Comparison of ENCODE assay signal across 10 mouse cellular contexts in genomic region chr4:88543649-88544234, GRCm38 (mm10). TPM values are rescaled to one million over a fixed set of nuclear protein-coding genes. Genes with fewer than 3 reads are reported as not detected.
DNase-seq lines count a peak whose midpoint lies in the region; ATAC-seq and TF ChIP-seq lines count a peak whose summit lies in the region.
"Had no signal": no experiment of that assay in that cellular context is flagged by ENCODE, and none has a peak within 500 bp of the region (broad histone marks: within the 10 kb centered on the region; RNA-seq: fewer than 3 reads in every experiment).

No protein-coding gene starts in this region.

- H3K4me3 ChIP-seq in limb, embryonic 12.5 days (replicated peaks), result no peak overlapping the region
- H3K4me3 ChIP-seq in limb, embryonic 10.5 days, result no peak overlapping the region
- H3K4me3 ChIP-seq in intestine, postnatal 0 days (ENCODE audit: low read depth, low read length), result no peak overlapping the region
- H3K4me3 ChIP-seq: liver, embryonic 15.5 days had no signal

- no peaks in the 10 kb centered on the region for H3K4me1 ChIP-seq in limb, embryonic 12.5 days (replicated peaks)
- H3K4me1 ChIP-seq in limb, embryonic 10.5 days, result no peaks in the 10 kb centered on the region
- no peaks in the 10 kb centered on the region for H3K4me1 ChIP-seq in intestine, postnatal 0 days (replicated peaks; ENCODE audit: control insufficient read depth, insufficient read depth, low read length)
- H3K4me1 ChIP-seq: liver, embryonic 15.5 days had no signal

- peak; percentile 14 for DNase-seq in adrenal gland, adult 2 months
- DNase-seq in adrenal gland, adult 8-10 months, result no peak
- no peak for DNase-seq in limb, embryonic 10.5 days (ENCODE audit: low spot score)
- DNase-seq in embryo, embryonic 11.5 days (ENCODE audit: low read depth, low spot score), result peak; percentile 62
- peak; percentile 85 for DNase-seq in naive thymus-derived CD4-positive, alpha-beta T cell, adult 2 months (ENCODE audit: low read depth)
- DNase-seq in spleen, postnatal 14 days (ENCODE audit: low spot score in 2 of 2), result no peak

- peak; percentile 92 for TF ChIP-seq CTCF in intestine, postnatal 0 days (IDR thresholded peaks at IDR 0.05; ENCODE audit: low read depth)

- whole genome bisulfite sequencing in limb, embryonic 12.5 days, result 47% methylated on average over 2 of the region's 2 CpGs
- WGBS in limb, embryonic 10.5 days, result 58% methylated on average over 2 of the region's 2 CpGs
- 49% methylated on average over 2 of the region's 2 CpGs for WGBS in intestine, postnatal 0 days

- H3K27ac ChIP-seq in limb, embryonic 12.5 days, result no peak overlapping the region
- no peak overlapping the region for H3K27ac ChIP-seq in limb, embryonic 10.5 days
- no peak overlapping the region for H3K27ac ChIP-seq in intestine, postnatal 0 days (ENCODE audit: low read depth, low read length)
- H3K27ac ChIP-seq: liver, embryonic 15.5 days had no signal

- H3K9me3 ChIP-seq in limb, embryonic 12.5 days, result no peaks in the 10 kb centered on the region
- no peaks in the 10 kb centered on the region for H3K9me3 ChIP-seq in limb, embryonic 10.5 days (replicated peaks)
- no peaks in the 10 kb centered on the region for H3K9me3 ChIP-seq in intestine, postnatal 0 days (ENCODE audit: control insufficient read depth)
- H3K9me3 ChIP-seq: liver, embryonic 15.5 days had no signal

- no peak overlapping the region for H3K4me2 ChIP-seq in limb, embryonic 12.5 days
- no peak overlapping the region for H3K4me2 ChIP-seq in intestine, postnatal 0 days (replicated peaks; ENCODE audit: low read depth)
- H3K4me2 ChIP-seq: liver, embryonic 15.5 days had no signal

- no peaks in the 10 kb centered on the region for H3K27me3 ChIP-seq in limb, embryonic 12.5 days
- H3K27me3 ChIP-seq in limb, embryonic 10.5 days (ENCODE audit: low read depth, poor library complexity, severe bottlenecking), result no peaks in the 10 kb centered on the region
- no peaks in the 10 kb centered on the region for H3K27me3 ChIP-seq in intestine, postnatal 0 days (replicated peaks; ENCODE audit: control insufficient read depth, insufficient read depth, low read length)

- ATAC-seq in limb, embryonic 12.5 days (ENCODE audit: insufficient number of reproducible peaks, insufficient read depth, low FRiP score, low TSS enrichment, low read depth), result peak; percentile 63; the same call in 1 of the 2 replicates
- 0 out of 2 replicates have a peak, but pooled peaks have one; percentile 38 for ATAC-seq in intestine, postnatal 0 days

- no peaks in the 10 kb centered on the region for H3K36me3 ChIP-seq in limb, embryonic 12.5 days
- H3K36me3 ChIP-seq in limb, embryonic 10.5 days, result no peaks in the 10 kb centered on the region
- H3K36me3 ChIP-seq in intestine, postnatal 0 days (ENCODE audit: control insufficient read depth, insufficient read depth), result no peaks in the 10 kb centered on the region
- H3K36me3 ChIP-seq: liver, embryonic 15.5 days had no signal

- H3K9ac ChIP-seq in limb, embryonic 12.5 days (replicated peaks), result no peak overlapping the region
- no peak overlapping the region for H3K9ac ChIP-seq in intestine, postnatal 0 days (ENCODE audit: low read depth, low read length)
- H3K9ac ChIP-seq: liver, embryonic 15.5 days had no signal

RNA-seq across cellular contexts. Expression of gene Ifna15, which starts 14.3 kb away (rescaled TPM):
- not detected for total RNA-seq in adrenal gland, adult 2 months (2021)
- not detected in 2 replicates for polyA plus RNA-seq in adrenal gland, adult 2 months (2012; rRNA removed)
- not detected for total RNA-seq in adrenal gland, adult 8-10 months (2022)
- not detected in 2 replicates for polyA plus RNA-seq in limb, embryonic 12.5 days (2016; fragmentation: Nextera tagmentation; extraction: Ambion mirVana)
- polyA plus RNA-seq in limb, embryonic 10.5 days (2016; fragmentation: Nextera tagmentation; extraction: Ambion mirVana), result not detected in 2 replicates
- polyA plus RNA-seq in intestine, postnatal 0 days (2015; fragmentation: Nextera tagmentation; extraction: Ambion mirVana), result not detected in 2 replicates
- polyA plus RNA-seq: C2C12; liver, embryonic 15.5 days had no signal

RNA-seq across cellular contexts. Expression of gene Ifnb1, which starts 21.2 kb away (rescaled TPM):
- not detected for total RNA-seq in adrenal gland, adult 2 months (2021)
- not detected in 2 replicates for polyA plus RNA-seq in adrenal gland, adult 2 months (2012; rRNA removed)
- not detected for total RNA-seq in adrenal gland, adult 8-10 months (2022)
- polyA plus RNA-seq in limb, embryonic 12.5 days (2016; fragmentation: Nextera tagmentation; extraction: Ambion mirVana), result not detected in 2 replicates
- polyA plus RNA-seq in limb, embryonic 10.5 days (2016; fragmentation: Nextera tagmentation; extraction: Ambion mirVana), result not detected in 2 replicates
- polyA plus RNA-seq in intestine, postnatal 0 days (2015; fragmentation: Nextera tagmentation; extraction: Ambion mirVana), result not detected in 2 replicates
- polyA plus RNA-seq: C2C12; liver, embryonic 15.5 days had no signal

RNA-seq across cellular contexts. Expression of gene Ifna14, which starts 27.9 kb away (rescaled TPM):
- total RNA-seq in adrenal gland, adult 2 months (2021), result not detected
- polyA plus RNA-seq in adrenal gland, adult 2 months (2012; rRNA removed), result not detected in 2 replicates
- not detected for total RNA-seq in adrenal gland, adult 8-10 months (2022)
- polyA plus RNA-seq in limb, embryonic 12.5 days (2016; fragmentation: Nextera tagmentation; extraction: Ambion mirVana), result not detected in 2 replicates
- polyA plus RNA-seq in limb, embryonic 10.5 days (2016; fragmentation: Nextera tagmentation; extraction: Ambion mirVana), result not detected in 2 replicates
- not detected in 2 replicates for polyA plus RNA-seq in intestine, postnatal 0 days (2015; fragmentation: Nextera tagmentation; extraction: Ambion mirVana)
- polyA plus RNA-seq: C2C12; liver, embryonic 15.5 days had no signal

RNA-seq across cellular contexts. Expression of gene Ifna9, which starts 48.4 kb away (rescaled TPM):
- total RNA-seq in adrenal gland, adult 2 months (2021), result not detected
- polyA plus RNA-seq in adrenal gland, adult 2 months (2012; rRNA removed), result 0.22 TPM in 1 of 2 replicates, not detected in the other
- total RNA-seq in adrenal gland, adult 8-10 months (2022), result not detected
- polyA plus RNA-seq in limb, embryonic 12.5 days (2016; fragmentation: Nextera tagmentation; extraction: Ambion mirVana), result not detected in 2 replicates
- not detected in 2 replicates for polyA plus RNA-seq in limb, embryonic 10.5 days (2016; fragmentation: Nextera tagmentation; extraction: Ambion mirVana)
- not detected in 2 replicates for polyA plus RNA-seq in intestine, postnatal 0 days (2015; fragmentation: Nextera tagmentation; extraction: Ambion mirVana)
- polyA plus RNA-seq: C2C12; liver, embryonic 15.5 days had no signal

RNA-seq across cellular contexts. Expression of gene Ifna12, which starts 59.4 kb away (rescaled TPM):
- total RNA-seq in adrenal gland, adult 2 months (2021), result not detected
- not detected in 2 replicates for polyA plus RNA-seq in adrenal gland, adult 2 months (2012; rRNA removed)
- not detected for total RNA-seq in adrenal gland, adult 8-10 months (2022)
- not detected in 2 replicates for polyA plus RNA-seq in limb, embryonic 12.5 days (2016; fragmentation: Nextera tagmentation; extraction: Ambion mirVana)
- polyA plus RNA-seq in limb, embryonic 10.5 days (2016; fragmentation: Nextera tagmentation; extraction: Ambion mirVana), result not detected in 2 replicates
- not detected in 2 replicates for polyA plus RNA-seq in intestine, postnatal 0 days (2015; fragmentation: Nextera tagmentation; extraction: Ambion mirVana)
- polyA plus RNA-seq: C2C12; liver, embryonic 15.5 days had no signal

Comparison
In these comparisons a context has a peak if more than half of its experiments do, and no peak if none do; other contexts are left out.
1. DNase-seq: peak in adrenal gland, adult 2 months (single experiment), embryo, embryonic 11.5 days (single experiment) and naive thymus-derived CD4-positive, alpha-beta T cell, adult 2 months (single experiment); none in adrenal gland, adult 8-10 months (single experiment), limb, embryonic 10.5 days (single experiment) and spleen, postnatal 14 days (0 of 2).